Mouse (Mus musculus) heart, postnatal 0 days (tissue): ENCODE results near the gene Pmel.

Source experiments
- CTCF ChIP-seq: IDR thresholded peaks from 2 replicates; pipeline ENCODE4 v1.5.1; 2016; ENCODE audit warnings: antibody characterized with exemption, control low read depth, low read depth
- EP300 ChIP-seq: IDR thresholded peaks from 2 replicates; pipeline ENCODE4 v1.6.1; 2016; ENCODE audit warnings: antibody characterized with exemption, low read depth

DNA sequence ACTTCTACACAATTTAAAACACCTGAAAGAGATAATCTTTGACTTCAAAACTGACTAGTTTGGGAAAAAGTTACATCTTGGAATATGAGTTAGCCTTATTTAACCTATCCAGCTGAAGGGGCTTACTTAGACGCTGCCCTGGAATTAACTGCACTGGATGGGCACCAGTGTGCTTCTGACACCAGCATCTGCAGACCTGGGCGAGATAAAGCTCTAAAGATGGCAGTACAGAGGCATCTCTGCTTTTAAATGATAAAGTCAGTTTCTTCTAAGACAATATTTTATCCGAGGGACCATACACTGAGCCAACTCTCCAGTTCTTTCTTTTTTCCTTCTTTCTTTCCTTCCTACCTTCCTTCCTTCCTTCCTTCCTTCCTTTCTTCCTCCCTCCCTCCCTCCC lies 39.2 kb upstream of the Pmel start:
- no peak for TF ChIP-seq EP300
- TF ChIP-seq CTCF = no peak
